Mouse (Mus musculus) bone marrow, adult 2 months (tissue): ENCODE results near the gene Sltm.

Source experiments
- CTCF ChIP-seq: fragments of 200-500 bp; IDR thresholded peaks from 2 replicates; pipeline ENCODE4 v1.5.1; 2011; ENCODE audit warnings: low read length, control low read depth; ENCODE audit not compliant: control insufficient read depth, insufficient read depth
- POLR2A ChIP-seq: fragments of 200-500 bp; IDR thresholded peaks from 2 replicates; pipeline ENCODE4 v1.6.1; 2011; ENCODE audit warnings: low read depth, mild to moderate bottlenecking, control low read depth, low read length, borderline replicate concordance; ENCODE audit not compliant: control insufficient read depth

DNA sequence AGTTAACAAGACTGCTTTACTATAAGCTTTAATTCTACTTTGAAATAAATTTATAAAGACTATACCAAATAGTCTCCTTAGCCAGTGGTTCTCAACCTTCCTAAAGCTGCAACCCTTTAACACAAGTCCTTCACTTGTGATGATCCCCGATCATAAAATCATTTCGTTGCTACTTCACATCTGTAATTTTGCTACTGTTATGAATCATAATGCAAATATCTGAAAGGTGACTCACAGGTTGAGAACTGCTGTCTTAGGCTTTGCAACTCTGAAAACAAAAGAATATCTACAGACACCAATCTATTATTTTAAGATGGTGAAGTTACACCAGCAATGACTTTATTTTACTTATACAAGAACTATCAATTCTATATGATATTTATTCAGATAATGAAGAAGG, 94.2 kb downstream of the Sltm start:
- no peak for TF ChIP-seq CTCF
- no peak for TF ChIP-seq POLR2A
